Mouse (Mus musculus): ENCODE measurements around the gene Fxyd7.

Gene Fxyd7

DNA sequence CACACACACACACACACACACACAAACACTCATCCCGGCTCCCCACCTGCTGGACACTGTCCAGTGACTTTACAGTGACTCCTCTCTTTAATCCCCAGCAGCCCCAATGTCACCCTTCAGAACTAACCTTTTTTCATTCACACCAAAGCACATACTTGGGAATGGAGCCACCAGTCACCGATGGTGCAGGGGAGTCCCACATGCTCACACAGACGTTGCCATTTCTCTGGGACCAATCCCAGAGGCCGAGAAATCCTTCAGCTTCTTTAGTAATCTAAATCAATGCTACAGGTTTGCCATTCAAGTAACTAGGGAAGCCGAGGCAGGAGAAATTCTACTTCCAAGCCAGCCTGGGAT is 23.4 kb upstream of the Fxyd7 start:
- DNase-seq: no peak

DNA sequence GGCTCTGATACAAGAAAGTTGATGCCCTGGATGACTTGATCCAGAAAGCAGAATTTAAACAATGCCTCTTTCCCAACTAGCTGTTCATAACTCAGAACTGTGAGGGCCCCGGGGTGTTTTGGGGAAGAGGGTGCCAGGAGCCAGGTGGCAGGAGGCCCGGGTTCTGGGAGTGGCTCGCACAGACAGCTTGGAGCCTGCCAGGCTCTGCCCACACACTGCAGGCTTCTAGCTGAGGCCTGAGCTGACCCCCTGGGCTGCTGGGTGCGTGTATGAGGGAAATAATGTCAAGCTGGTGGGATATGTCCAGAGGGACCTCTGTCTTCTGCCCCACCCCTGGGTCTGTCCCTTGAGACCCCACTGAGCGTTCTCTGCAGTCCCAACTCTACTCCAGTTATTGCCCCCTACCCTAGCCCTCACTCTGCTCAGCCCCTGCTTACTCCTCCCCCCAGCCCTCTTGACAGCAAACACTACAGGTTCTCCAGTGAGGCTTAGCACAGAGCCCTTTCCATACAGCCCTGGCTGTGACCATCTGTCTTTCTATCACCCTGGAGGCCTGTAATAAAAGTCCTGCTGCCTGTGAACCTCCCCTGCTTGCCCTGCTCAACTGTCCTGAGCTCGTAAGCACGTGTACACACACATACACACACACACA is 22.9 kb upstream of the Fxyd7 start:
- DNase-seq: no peak

DNA sequence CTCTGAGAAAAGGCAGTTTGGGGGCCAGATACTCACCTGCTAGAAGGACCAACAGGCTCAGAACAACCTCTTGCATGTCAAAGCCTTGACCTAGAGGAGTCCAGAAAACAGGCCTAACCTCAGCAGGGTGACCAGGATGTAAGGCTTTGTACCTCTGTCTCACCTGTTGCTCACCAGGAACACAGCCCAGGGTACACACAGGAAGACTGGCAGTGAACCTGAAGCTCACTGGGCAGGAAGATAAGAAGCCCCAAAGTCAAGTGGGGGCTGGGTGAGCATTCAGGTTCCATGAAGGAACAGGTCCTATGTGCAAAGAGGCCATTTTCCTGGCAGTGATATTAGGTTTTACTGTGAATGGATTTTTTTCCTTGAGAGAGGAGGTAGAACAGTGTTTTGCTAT is 22.3 kb upstream of the Fxyd7 start:
- no peak for DNase-seq

DNA sequence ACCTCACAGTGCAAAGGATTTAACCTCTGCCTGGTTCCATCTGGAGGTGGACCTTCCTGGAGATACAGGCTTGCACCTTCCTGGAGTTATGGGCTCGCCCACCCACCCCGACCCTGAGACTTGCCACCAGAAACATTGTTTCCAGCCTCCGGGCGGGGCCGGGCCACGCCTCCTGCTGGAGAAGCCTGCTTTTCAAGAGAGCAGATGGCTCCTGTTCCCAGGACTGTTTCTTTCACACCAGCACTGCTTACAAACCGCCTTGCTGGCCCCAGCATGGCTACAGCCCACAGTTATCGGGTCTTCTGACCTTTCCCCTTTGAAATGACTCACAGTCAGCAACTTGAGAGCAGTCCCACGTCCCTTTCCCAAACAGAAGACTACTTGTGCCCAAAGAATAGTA is 21.1 kb upstream of the Fxyd7 start:
- DNase-seq: no peak

DNA sequence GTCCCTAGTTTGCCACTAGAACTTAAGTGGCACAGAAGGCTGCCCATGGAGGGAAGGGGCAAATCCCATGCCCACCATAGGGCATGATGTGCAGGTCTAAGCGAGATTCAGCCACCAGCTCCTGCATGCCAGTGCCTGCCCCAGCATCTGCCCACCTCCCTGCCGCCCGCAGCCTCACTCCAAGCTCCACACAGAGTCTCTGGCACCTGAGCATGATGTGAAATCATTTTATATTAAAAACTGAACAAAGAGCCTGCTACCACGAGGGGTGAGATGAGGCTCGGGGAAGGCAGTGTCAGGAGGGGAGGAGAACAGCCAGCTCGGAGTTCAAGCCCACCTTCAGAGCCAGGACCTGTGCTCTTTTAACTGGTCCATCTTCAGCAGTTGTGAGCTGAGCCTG is 19.1 kb upstream of the Fxyd7 start:
- DNase-seq: no peak

DNA sequence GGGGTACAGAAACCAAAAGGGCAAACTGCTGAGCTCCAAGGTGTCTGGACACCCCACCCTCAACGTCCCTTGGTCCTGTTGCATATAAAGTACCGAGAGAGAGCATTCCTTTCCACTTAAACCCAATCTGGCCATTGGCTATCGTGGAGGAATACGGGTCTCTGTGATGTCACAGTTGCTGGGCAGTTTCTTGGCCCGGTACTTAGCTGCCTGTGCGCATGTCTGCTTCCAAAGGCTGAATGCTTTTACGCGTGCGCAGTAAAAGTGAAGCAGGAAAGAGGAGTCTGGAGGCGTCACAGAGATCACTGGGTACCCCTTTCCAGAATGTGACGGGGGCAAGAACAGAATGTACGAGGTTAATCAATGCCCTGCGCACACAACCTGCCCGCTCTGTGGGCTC is 18.2 kb upstream of the Fxyd7 start:
- DNase-seq: no peak

DNA sequence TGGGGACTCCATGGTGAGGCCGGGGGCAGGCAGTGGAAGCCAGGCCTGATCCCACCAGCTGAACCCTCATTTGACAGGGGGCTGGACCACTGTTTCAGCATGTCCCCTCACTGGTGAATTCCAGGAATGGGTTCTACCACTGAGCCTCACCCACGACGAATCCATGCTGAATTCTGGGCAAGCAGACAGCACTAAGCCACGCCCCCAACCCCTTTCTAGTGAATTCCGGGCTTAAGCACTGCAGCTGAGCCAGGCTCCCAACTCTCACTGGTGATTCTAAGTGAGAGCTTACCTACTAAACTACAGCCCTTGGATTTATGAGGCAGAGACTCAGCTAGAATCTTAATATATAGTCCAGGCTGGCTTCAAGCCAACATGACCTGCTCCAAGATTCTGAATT is 16.6 kb upstream of the Fxyd7 start:
- DNase-seq: no peak

DNA sequence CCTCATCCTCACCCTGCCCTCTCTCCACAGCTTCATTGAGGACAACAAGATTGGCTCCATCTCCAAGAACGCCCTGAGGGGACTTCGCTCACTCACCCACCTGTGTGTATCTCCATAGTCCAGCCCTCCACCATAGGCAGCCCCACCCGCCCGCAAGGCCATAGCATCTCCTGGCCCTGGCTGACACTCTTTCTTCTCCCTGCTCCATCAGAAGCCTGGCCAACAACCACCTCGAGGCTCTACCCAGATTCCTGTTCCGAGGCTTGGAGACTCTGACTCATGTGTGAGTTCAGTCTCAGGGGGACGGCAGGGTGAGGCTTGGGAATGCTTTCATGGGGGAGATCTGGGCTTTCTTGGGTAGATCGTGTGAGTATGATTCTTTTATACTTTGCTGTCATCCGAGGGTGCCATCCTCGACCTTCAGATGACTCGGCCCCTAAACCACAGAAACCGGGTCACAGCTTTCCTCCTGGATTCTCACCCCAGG is 11.8 kb upstream of the Fxyd7 start:
- no peak for DNase-seq

DNA sequence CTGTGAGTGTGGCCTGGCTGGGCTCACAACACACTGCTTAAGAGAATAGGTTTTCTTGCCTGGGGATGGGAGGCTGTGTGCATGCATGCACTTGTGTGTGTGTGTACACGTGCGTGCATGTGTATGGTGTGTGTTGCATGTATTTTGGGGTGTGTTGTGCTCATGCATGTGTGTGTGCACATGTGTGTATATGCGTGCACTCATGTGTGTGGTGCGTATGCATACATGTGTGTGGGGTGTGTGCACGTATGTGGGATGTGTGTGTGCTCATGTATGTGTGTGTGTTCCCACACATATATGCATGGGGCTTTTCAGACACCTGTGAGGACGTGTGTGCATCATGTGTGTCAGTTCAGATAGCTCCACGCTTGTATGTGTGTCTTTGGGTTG is 9.3 kb upstream of the Fxyd7 start:
- no peak for DNase-seq

DNA sequence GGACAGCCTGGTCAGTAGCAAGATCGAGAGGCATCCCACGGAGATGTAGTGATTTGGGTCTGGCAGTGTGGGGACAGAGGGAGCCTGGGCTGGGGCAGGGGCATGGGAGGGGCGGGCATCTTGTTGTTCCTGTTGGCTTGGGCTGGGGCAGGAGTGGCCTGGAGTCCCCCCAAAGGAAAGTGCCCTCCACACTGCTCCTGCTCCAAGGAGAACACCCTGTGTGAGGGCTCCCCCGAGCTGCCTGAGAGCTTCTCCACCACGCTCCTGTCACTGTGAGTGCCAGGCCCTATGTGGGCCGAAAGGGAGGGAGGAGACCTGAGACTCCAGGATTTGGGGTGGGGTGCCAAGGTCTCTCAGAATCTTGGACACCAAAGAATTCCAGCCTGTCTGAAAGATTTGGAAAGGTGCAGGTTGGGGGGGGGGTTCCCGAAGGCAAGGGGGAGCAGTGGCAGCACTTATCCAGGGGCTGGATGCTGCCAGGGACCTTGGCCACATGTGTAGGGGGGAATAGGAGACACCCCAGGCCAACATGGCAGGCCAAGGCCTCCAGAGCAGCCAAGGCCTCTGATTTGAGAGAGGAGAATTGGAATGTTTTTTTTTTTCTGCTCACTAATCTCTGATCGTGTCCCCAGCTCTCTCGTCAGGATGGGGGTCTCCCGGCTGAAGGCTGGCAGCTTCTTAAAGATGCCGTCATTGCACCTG is 8.8 kb upstream of the Fxyd7 start:
- no peak for DNase-seq

DNA sequence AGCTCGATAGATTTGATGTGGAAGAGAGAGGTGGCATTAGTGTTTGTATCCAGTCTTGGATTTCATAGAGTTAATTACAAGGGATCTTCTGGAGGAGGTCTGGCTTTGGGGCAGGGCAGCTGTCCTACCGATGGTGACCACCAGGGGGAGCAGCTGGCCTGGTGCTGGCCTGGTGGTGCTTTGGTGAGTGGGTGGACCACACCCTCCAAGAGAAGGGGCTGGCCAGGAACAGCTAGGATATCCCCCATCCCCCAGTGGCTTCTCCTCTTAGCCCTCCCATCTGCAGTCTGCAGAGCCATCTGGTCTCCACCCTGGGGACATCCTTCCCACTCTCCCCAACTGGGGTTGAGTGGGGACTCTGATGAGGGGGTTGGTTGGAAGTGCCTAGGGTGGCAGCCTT is 7.8 kb upstream of the Fxyd7 start, which contains the start of gene Lgi4:
Gene Lgi4, plus strand, starts transcription at position 235 of the 400 bp plus-strand sequence.
- DNase-seq: peak; percentile 78

DNA sequence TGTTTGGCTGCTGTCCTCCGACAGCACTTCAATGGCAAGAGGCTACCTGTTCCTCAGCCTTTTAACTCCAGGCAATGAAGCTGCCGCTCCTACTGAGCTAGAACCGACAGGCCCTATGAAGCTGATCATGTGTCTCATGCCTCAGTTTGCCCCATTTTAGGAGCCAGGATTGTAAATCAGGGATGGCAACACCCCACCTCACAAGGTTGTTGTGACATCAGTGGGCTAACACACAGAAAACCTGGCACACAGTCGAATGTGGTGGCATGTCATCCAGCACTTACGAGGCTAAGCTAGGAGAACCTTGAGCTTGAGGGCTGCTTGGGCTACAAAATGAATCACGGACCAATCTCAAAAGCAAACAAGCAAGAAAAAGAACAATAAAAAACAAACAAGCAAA is 6.9 kb upstream of the Fxyd7 start:
- DNase-seq: no peak

DNA sequence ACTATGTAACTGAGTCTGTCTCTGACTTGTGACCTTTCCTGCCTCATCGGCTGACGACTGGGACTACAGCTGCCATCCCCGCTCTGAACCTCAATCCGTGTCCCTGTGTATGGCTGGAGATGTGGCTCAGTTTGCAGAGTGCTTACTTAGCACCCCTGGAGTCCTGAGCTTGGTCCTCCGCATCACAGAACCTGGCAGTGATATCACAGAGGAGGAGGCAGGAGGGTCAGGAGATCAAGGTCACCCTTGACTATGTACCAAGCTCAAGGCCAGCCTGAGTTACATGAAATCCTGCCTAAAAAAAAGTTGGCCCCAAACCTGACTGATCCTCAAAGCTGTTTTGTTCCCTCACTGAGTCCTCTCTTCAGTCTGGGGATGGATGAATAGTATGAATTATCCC is 6.5 kb upstream of the Fxyd7 start:
- DNase-seq: no peak

DNA sequence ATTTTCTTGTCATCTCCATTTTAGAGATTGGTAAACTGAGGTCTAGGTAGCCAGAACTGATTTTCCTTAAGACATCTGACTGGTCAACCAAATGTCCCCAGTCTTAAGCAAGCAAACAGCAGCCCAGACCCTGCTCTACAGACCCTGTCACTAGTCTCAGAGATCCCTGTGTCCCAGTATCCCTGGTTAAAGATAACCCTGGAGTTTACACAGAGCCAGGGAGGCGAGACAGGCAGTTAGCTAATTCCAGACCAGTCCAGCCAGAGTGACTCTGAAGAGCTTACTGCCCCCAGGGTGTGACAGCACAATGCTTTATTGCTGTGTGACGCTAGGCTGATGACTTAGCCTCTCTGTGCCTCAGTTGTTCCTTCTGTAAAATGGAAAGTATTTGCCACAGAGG is 5.8 kb upstream of the Fxyd7 start, which contains the start of gene Fxyd1:
Gene Fxyd1, minus strand, starts transcription at position 129 of the 400 bp plus-strand sequence.
- no peak for DNase-seq

DNA sequence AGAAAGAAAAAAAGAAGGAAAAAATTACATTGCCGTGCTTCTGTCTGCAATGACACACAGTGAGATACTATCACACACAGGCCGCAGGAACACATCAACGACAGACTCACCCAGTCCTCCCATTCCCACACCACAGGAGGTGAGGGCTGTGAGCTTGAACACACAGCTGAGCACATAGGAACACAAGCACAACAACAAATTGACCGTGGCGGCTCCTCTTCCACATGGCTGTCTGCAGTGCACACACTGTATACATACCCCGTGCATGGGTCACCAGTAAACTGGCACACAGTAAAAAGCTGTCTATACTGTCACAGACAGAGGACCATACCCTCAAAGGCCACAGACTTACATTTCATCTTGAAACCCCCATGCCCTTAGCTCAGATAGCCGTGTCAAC is 5.2 kb upstream of the Fxyd7 start:
- DNase-seq: no peak

DNA sequence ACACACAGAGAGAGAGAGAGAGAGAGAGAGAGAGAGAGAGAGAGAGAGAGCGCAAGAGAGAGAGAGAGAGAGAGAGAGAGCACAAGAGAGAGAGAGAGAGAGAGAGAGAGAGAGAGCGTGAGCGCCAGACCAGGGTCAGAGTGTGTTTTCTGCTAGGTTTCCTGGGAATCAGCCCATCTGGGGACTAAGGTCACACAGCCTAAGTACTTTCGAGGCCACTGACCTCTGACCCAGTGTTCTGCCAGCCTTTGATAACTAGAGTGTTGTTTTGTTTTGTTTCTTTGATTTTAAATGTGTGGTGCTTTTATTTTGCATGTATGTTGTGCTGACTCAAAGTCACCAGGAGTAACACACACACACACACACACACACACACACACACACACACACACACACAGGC is 4.6 kb upstream of the Fxyd7 start:
- no peak for DNase-seq

DNA sequence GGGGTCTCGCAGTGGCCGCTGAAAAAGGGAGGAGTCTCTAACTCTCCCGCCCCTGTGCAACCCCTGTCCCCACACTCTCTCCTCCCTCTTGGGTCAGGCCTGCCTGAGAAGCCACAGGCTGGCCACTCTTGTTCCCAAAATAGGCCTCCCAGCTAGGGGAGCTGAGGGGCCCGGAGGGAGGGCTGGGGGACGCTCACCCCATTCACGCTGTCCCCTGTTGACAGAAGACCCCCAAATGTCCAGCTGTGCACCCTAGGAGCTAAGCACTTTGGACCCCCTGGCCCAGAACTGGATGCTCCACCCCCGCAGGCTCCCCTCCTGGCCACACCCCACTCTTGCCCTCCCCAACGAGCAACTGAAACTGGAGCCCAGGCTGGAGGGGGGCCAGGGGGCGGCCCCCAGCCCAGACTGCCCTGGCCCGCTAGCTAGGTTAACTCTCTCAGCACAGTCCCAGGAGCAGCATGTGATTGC is 4.1 kb upstream of the Fxyd7 start:
- no peak for DNase-seq

DNA sequence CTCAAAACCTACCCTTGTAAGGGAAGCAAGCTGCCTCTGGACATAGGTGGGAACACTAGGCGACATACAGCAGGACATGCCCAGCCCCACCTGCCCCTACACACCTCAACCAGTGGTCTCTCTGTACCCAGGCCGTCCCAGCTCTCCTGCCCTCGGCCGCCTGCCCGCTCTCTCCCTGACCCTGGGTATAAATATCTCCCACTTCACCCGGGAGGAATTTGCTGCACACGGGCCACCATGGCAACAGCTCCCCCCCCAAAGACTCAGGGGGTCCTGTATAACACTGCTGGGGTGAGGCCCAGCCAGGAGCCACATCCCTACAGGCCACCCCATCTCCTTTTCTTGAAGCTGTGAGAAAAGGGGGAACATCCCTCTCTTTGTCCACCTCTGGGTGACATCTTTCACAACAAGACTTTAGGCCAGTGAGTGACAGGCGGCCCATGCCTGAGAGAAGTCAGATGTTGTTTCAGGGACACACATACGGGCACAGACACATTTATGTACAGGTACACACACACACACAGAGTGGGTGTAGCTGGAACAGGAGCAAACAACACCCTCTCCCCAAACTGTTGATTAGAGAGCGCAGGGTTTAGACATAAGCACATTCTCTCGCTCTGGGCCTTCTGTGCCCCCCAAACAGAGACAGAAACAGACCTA is 3.5 kb upstream of the Fxyd7 start:
- no peak for DNase-seq

DNA sequence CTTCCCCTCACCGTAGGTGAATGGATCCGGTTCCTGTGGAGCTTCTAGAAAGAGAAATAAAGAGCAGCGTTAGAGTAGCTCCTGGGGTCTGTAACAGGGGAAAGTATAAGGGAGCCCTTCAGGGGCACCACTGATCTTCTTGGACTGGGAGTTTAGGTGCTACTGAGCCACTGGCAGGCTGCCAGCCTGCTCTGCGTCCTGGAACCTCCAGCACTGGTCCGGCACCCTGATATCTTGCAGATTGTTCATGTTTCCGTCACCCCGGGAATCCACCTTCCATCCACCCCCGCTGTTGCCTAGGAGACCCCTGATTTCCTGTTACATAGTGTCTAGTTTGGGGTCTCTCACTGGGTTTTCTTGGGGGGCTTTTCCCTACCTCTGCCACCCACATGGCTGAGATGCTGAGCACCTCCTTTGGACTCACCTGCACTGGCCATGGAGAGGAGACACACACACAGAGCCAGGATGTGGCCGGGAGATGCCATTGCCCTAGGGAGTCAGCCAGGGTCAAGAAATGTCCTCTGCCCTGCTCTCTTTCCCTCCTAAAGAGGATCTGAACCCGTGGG is 2.7 kb upstream of the Fxyd7 start:
- DNase-seq: no peak

DNA sequence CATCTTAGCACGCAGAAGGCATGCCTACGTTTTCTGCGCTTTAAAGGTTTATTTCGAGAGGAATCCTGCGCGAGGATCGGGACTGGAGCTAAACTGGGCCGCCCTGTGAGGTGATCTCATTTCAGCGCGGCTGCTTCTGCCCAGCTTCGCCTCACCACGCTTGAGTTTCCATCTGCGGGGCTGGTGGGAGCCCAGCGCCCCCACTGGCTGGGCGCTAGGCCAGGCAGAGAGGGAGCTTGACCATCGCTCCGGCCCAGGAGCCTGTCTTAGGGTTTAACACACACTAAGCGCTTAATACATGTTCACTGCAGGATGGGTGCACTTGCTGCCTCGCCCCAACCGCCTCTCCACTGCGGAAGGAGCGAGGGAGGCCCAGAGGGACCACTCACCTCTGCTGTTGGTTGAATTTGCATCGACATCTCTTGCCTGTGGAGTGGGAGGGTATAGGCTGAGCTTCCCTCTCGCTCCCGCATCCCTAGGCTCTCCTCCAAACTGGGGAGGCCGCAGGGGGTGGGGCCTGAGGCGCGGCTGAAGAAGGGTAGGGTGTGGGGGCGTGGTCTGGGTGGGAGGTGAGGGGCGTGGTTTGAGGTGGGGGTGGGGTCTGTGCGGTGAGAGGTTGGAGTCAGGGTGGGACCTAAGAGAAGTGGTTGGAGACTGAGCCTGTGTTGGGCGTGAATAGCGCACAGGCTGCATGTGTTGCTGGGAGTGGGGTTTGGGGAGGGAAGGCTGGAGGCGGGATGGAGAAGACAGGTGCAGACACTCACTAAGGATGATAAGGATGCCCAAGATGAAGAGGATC is 1.6 kb upstream of the Fxyd7 start:
- no peak for DNase-seq

DNA sequence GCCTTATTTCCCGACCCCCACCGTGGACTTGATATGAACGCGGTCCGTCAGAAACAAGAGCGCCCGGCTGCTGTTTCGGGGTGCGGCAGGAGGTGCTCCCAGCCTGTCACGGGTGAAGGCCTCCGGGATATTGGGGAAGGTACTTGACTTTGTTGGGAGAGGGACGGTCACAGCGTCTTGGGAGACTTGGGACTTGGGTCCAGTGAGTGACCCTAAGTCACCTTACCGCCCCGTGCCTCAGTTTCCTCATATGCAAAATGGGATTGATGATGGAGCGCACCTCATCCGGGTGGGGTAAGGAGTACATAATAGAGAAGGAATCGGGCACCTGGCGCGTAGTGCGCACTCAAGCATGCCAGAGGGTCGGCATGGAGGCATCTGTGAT is 976 bp upstream of the Fxyd7 start:
- no peak for DNase-seq

DNA sequence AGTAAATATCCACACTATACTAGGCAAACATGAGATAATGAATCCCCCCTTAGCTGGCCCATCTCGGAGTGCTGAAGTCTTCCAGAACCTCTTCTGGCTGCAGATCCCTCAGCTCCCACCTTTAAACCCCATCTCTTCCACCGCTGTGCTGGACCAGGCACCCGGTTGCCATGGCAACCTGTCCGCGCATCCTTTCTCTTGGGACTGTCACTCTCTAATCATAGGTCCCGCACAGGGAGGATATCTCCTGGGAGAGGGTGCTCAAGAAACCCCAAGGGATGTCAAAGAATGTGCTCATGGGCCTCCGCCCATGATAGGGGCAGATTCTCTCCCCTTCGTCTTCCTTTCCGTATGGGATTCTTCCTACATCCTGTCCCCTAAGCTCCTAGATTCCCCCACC is 346 bp downstream of the Fxyd7 start:
- no peak for DNase-seq

DNA sequence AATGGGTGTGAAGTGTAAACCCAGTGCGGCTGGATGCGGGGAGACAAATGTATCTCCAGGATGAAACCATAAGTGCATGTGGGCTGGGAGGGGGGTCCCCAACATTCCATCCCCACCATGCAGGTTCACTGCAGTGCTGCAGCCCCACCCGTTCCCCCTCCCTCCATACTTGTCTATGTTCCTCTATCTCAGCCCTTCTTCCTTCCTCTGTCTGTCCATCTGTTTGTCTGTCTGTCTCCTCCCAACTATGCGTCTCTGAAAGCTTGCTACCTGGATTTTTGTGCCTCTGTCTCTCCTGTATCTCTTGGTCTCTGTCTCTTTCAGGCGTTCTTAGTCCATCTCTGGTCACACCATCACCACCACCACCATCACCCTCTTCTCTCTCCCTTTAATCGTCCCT is 780 bp downstream of the Fxyd7 start:
- DNase-seq: no peak

Data from thymus, postnatal 25 days (tissue).